Mouse (Mus musculus) kidney, postnatal 10 days (tissue): ENCODE results near the gene Appbp2.

Experiments
- DNase-seq: peaks from one replicate; pipeline ENCODE4 v3.0.0; 2021; ENCODE audit warnings: mixed read lengths

Gene Appbp2

GRCm38 (mm10) chr11:85152256-85152930, 82.5 kb downstream of the Appbp2 start:
- DNase-seq = no peak

- peak; percentile 98 for DNase-seq
Measured at GRCm38 (mm10) chr11:85139581-85140540, 95.1 kb downstream of the Appbp2 start, which contains the start of gene Usp32. Usp32 (minus strand) TSS chr11:85140161.

- DNase-seq = peak; percentile 21
Measured at GRCm38 (mm10) chr11:85138776-85139474, 96.0 kb downstream of the Appbp2 start.
